Mouse (Mus musculus) monocyte, adult 2 months (primary cell): ENCODE results near the gene Hpf1.

ENCODE experiments used
- DNase-seq, 2 experiments: peaks; one replicate each; pipeline ENCODE4 v3.0.0; 2022; ENCODE audit warnings: low spot score in 2 of 2, low read depth in 1 of 2

Gene Hpf1

GRCm38 (mm10) chr8:60889843-60890519 lies at the start of gene Hpf1:
Gene Hpf1, plus strand, starts transcription at chr8:60890418.
- DNase-seq: peak; percentile 79 to 83

GRCm38 (mm10) chr8:60842388-60842787 lies 47.8 kb upstream of the Hpf1 start:
- DNase-seq: no peak

GRCm38 (mm10) chr8:60857559-60857958 lies 32.7 kb upstream of the Hpf1 start:
- DNase-seq: no peak

GRCm38 (mm10) chr8:60858091-60858490 lies 32.1 kb upstream of the Hpf1 start:
- DNase-seq: no peak

GRCm38 (mm10) chr8:60858911-60859476 lies 31.2 kb upstream of the Hpf1 start:
- DNase-seq: no peak

- no peak for DNase-seq
Measured at GRCm38 (mm10) chr8:60859605-60860004, 30.6 kb upstream of the Hpf1 start.

GRCm38 (mm10) chr8:60860749-60861148 lies 29.5 kb upstream of the Hpf1 start:
- no peak for DNase-seq

GRCm38 (mm10) chr8:60861783-60862182 lies 28.4 kb upstream of the Hpf1 start:
- no peak for DNase-seq

- no peak for DNase-seq
Measured at GRCm38 (mm10) chr8:60864875-60865274, 25.3 kb upstream of the Hpf1 start.

- DNase-seq: no peak
Measured at GRCm38 (mm10) chr8:60865504-60866114, 24.6 kb upstream of the Hpf1 start.

GRCm38 (mm10) chr8:60867468-60868115 lies 22.6 kb upstream of the Hpf1 start:
- DNase-seq: no peak

- DNase-seq: no peak
Measured at GRCm38 (mm10) chr8:60868236-60868965, 21.8 kb upstream of the Hpf1 start.

- no peak for DNase-seq
Measured at GRCm38 (mm10) chr8:60869761-60870160, 20.5 kb upstream of the Hpf1 start.

GRCm38 (mm10) chr8:60870231-60871193 lies 19.7 kb upstream of the Hpf1 start:
- DNase-seq: no peak

GRCm38 (mm10) chr8:60878617-60879016 lies 11.6 kb upstream of the Hpf1 start:
- DNase-seq: no peak

- no peak for DNase-seq
Measured at GRCm38 (mm10) chr8:60883419-60884137, 6.6 kb upstream of the Hpf1 start.

GRCm38 (mm10) chr8:60886736-60887135 lies 3.5 kb upstream of the Hpf1 start:
- DNase-seq: no peak

GRCm38 (mm10) chr8:60889131-60889842 lies 931 bp upstream of the Hpf1 start:
- no peak for DNase-seq

- no peak for DNase-seq
Measured at GRCm38 (mm10) chr8:60890520-60890874, 279 bp downstream of the Hpf1 start.
